Mouse (Mus musculus): ENCODE measurements around the gene Ripply1. TPM values are rescaled to one million over a fixed set of nuclear protein-coding genes. Genes with fewer than 3 reads are reported as not detected.

Ripply1 gene
- polyA plus RNA-seq, 1 experiment from 2014 or later: 0.38 TPM

DNA sequence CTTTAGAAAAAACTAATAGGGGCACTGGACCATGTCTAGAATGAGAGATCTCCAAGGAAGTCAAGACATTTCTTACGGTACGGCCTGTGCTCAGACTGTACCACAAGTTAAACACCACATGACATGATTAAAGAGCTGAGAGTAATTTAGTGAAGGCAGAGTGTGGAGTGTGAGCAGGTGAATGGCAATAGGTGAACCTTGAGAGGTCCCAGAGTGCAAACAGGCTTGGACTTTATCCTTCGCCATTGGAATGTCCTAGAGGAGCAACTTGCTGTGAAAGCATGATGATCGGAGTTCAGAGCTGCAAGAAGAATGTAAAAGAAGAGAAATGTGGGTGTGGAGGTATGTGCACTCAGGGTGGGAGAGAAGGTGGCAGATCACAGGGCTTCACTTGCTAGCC is 23.8 kb upstream of the Ripply1 start:
- Histone ChIP-seq H3K9me3 (no peaks in the 10 kb centered on the region), H3K27ac (replicated peaks) (no peak overlapping the region), H3K27me3 (peaks cover 52% of the 10 kb centered on the region), H3K4me2 (replicated peaks) (no peak overlapping the region), H3K4me1 (no peaks in the 10 kb centered on the region), H3K36me3 (no peaks in the 10 kb centered on the region), H3K9ac (replicated peaks) (no peak overlapping the region), H3K4me3 (no peak overlapping the region)
- 93% methylated on average over 4 of the region's 4 CpGs for WGBS
- ATAC-seq (ENCODE audit: low FRiP score, low read depth): no peak

DNA sequence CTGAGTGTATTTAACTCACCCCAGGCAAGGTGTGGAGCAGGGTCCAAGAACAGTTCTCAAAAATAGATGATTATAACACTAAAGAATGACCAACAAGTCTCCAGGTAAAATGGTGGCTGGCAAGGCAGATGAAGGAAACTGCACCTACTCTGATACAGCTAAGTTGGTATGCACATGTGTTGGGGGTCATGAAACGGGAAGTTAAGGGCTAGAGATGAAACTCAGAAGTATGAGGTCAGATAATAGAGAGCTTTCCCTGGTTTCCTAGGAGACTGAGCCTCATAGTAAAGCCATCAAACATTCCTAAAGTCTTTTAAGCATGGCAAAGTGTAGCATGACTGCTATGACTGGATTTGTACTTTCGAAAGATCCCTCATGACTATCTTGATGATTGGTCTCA is 20.9 kb upstream of the Ripply1 start:
- WGBS: 55% methylated on average over 2 of the region's 2 CpGs
- Histone ChIP-seq H3K9me3 (no peaks in the 10 kb centered on the region), H3K4me2 (replicated peaks) (no peak overlapping the region), H3K9ac (replicated peaks) (no peak overlapping the region), H3K27me3 (peaks cover 44% of the 10 kb centered on the region), H3K36me3 (no peaks in the 10 kb centered on the region), H3K4me1 (no peaks in the 10 kb centered on the region), H3K4me3 (no peak overlapping the region), H3K27ac (replicated peaks) (no peak overlapping the region)
- ATAC-seq (ENCODE audit: low FRiP score, low read depth): no peak

DNA sequence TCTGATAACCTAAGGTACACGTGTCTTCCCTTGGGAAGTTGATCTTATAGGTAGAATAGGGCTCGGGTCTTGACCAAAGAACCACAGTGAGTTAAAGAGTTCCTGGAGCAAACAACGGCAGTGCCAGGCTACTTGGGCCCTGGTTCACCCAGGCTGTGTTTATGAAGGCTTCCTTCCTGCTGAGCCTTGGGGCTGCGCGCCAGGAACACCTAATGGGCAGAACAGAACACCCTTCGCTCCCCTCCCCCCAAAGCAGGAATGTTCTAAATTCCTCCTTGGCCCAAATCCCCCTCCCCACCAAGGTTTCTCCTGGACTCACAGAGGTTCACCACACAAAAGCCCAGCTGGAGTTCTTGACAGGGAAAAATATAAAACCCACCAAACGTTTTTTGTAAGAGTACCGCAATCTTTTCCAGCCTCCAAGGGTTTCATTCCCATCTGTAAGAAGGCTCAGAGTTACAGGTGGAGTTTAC is 18.3 kb upstream of the Ripply1 start, which contains the start of gene Cldn2:
Cldn2 (plus strand) TSS at position 423 of the 473 bp plus-strand sequence.
- no peak within 1 kb of the TSS for H3K9ac ChIP-seq (replicated peaks)
- H3K9me3 ChIP-seq: no peaks in the 10 kb centered on the region
- no peak for ATAC-seq (ENCODE audit: low FRiP score, low read depth)
- peaks cover 44% of the 10 kb centered on the region for H3K27me3 ChIP-seq
- H3K4me1 ChIP-seq: no peaks in the 10 kb centered on the region
- 66% methylated on average over 8 of the region's 8 CpGs for WGBS
- no peaks in the 10 kb centered on the region for H3K36me3 ChIP-seq
- no peak within 1 kb of the TSS for H3K27ac ChIP-seq (replicated peaks)
- H3K4me3 ChIP-seq: no peak within 1 kb of the TSS
- no peak within 1 kb of the TSS for H3K4me2 ChIP-seq (replicated peaks)

DNA sequence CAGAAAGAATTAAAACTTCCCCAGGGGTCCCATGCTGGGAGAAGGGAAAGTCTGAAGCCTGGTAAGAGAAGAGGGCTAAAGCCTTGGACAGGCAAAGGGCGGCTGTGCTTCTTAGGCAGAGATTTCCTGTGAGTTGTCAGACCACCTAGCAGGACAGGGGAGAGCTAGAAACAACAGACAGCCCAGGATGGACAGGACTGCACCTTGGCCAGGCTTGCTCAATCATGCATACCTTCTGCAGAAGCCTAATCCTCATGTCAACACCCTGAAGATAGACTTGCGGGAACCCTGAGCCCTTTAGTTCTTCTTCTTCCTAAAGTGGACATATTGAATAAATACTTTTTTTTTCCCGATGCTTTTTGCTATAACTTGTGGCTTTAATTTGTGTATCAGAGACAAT is 17.8 kb upstream of the Ripply1 start:
- peaks cover 45% of the 10 kb centered on the region for H3K27me3 ChIP-seq

DNA sequence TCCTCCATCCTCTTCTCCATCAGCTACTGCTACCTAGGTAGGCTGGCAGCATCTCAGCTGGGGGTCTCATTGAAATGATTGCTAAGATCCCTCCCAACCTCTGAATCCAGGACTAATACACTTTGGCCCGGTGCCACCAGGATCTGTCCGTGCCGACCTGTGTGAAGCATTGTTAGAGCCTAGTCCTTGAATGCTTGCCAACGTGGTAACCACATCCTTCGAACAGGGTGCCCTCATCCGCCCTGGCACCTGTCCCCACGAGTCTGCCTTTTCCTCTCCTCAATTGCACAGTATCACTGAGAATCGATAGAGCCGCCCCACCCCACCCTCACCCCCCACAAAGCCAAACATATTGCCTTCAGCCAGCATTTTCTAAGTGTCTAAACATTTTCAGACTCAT is 15.7 kb upstream of the Ripply1 start:
- H3K36me3 ChIP-seq: no peaks in the 10 kb centered on the region
- no peak overlapping the region for H3K27ac ChIP-seq (replicated peaks)
- no peak for ATAC-seq (ENCODE audit: low FRiP score, low read depth)
- no peak overlapping the region for H3K4me3 ChIP-seq
- H3K4me1 ChIP-seq: no peaks in the 10 kb centered on the region
- H3K9ac ChIP-seq (replicated peaks): no peak overlapping the region
- H3K4me2 ChIP-seq (replicated peaks): no peak overlapping the region
- H3K9me3 ChIP-seq: no peaks in the 10 kb centered on the region
- H3K27me3 ChIP-seq: peaks cover 38% of the 10 kb centered on the region
- 78% methylated on average over 9 of the region's 9 CpGs for WGBS

More for the DNA sequence above, 17.8 kb upstream of the Ripply1 start:
- H3K4me1 ChIP-seq: no peaks in the 10 kb centered on the region
- no peak for ATAC-seq (ENCODE audit: low FRiP score, low read depth)
- H3K4me3 ChIP-seq: no peak overlapping the region
- WGBS: 78% methylated on average over 3 of the region's 3 CpGs
- H3K9ac ChIP-seq (replicated peaks): no peak overlapping the region
- no peak overlapping the region for H3K4me2 ChIP-seq (replicated peaks)
- H3K9me3 ChIP-seq: no peaks in the 10 kb centered on the region
- no peak overlapping the region for H3K27ac ChIP-seq (replicated peaks)
- H3K36me3 ChIP-seq: no peaks in the 10 kb centered on the region

DNA sequence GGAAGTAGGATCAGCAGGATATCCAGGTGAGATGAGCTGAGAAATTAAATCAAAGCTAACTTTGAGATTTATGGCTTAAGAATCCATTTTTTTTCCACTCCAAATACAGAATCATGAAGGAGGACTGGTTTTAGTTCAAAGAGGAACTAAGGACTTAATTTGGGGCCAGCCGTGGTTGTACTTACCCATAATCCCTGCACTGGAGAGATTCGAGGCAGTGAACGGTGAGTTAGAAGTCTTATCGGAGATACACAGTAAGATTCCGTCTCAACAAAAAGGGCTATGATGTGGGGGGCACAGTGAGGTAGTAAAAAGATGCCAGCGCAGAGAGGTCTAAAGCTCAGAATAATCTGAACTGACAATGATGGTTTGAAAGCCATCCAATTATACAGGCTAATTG is 13.9 kb upstream of the Ripply1 start:
- H3K4me2 ChIP-seq (replicated peaks): no peak overlapping the region
- H3K27me3 ChIP-seq: peaks cover 53% of the 10 kb centered on the region
- 73% methylated on average over 6 of the region's 6 CpGs for WGBS
- no peaks in the 10 kb centered on the region for H3K9me3 ChIP-seq
- H3K9ac ChIP-seq (replicated peaks): no peak overlapping the region
- no peak overlapping the region for H3K4me3 ChIP-seq
- H3K4me1 ChIP-seq: no peaks in the 10 kb centered on the region
- no peak overlapping the region for H3K27ac ChIP-seq (replicated peaks)
- H3K36me3 ChIP-seq: no peaks in the 10 kb centered on the region
- no peak for ATAC-seq (ENCODE audit: low FRiP score, low read depth)

DNA sequence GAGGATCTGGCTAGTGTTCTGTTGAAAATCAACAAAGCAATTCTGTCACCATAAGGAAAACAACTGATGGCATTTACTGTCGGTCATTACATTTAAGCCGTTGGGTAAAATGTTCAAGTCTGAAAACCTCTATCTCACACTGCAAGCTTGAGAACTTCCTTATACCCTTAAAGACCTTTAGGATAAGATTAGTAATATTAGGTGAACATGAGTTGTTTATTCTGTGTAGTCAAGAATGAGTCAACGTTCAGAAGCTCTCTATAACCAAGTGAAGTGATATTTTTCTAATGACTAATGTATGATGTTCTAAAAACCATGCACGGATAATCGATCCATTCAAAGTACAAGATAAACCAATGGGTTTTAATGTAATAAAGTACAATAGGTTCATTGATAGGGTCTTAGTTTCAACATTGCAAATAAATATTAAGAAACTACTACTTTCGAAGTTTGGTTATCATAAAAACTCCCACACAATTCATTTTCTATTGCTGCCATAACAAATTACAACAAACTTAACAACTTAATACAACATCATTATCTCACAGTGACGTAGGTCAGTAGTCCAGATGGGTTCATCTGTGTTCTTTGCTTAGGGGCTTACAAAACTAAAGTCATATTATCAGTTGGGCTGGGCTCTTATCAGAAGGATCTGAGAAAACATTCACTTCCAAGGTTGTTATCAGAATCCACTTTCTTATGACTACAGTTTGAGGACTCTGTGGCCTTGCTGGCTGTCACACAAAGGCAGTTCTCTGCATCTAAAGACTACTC is 12.1 kb upstream of the Ripply1 start:
- no peak overlapping the region for H3K4me3 ChIP-seq
- H3K36me3 ChIP-seq: no peaks in the 10 kb centered on the region
- ATAC-seq (ENCODE audit: low FRiP score, low read depth): no peak
- H3K27ac ChIP-seq (replicated peaks): no peak overlapping the region
- no peak overlapping the region for H3K9ac ChIP-seq (replicated peaks)
- no peaks in the 10 kb centered on the region for H3K9me3 ChIP-seq
- H3K4me2 ChIP-seq (replicated peaks): no peak overlapping the region
- H3K27me3 ChIP-seq: peaks cover 52% of the 10 kb centered on the region
- no peaks in the 10 kb centered on the region for H3K4me1 ChIP-seq
- WGBS: 89% methylated on average over 7 of the region's 7 CpGs

DNA sequence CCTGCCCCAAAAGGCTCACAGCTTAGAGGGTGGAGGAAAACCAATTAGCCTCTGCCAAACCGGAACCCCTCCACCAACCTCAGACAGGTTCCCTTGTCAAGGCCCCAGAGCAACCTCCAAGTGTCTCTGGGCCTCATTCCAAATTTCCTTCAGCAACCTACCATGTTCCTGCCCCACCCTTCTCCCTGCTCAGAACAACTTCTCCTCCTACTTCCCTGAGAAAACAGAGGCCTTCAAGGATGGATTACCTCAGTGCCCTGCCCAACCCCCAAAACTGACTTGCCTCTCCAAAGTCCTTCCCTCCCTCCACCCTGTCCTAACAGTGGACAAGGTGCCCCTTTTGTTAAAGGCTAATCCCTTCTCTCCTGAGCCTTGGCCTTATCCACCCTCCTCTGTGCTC is 3.6 kb upstream of the Ripply1 start:
- Histone ChIP-seq H3K4me1 (peaks cover 7% of the 10 kb centered on the region; the same call in 1 of the 2 replicates), H3K9me3 (no peaks in the 10 kb centered on the region), H3K9ac (replicated peaks) (no peak overlapping the region), H3K27me3 (peaks cover 52% of the 10 kb centered on the region), H3K27ac (replicated peaks) (no peak overlapping the region), H3K4me2 (replicated peaks) (no peak overlapping the region), H3K36me3 (no peaks in the 10 kb centered on the region), H3K4me3 (no peak overlapping the region)
- 47% methylated on average over 1 of the region's 1 CpGs for WGBS
- no peak for ATAC-seq (ENCODE audit: low FRiP score, low read depth)

DNA sequence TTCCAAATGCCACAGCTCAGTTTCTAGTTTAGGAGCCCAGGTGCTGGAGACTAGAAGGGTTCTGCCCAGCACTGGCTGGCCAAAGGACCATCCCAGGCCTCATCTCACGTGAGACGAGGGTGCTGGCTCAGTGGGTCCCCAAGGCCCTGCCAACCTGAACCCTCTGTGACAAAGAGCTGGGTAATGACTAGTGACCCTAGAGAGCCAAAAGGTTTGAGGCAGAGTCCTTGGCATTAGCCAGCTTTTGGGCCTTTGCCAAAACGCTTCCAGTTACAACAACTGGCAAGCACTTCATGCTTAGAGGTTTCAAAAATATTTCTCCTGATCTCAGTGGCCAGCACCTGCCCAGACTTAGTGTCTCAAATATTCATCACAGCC is 881 bp upstream of the Ripply1 start:
- H3K4me2 ChIP-seq (replicated peaks): no peak overlapping the region
- peaks cover 51% of the 10 kb centered on the region for H3K27me3 ChIP-seq
- WGBS: 28% methylated on average over 3 of the region's 3 CpGs
- H3K27ac ChIP-seq (replicated peaks): no peak overlapping the region
- H3K4me1 ChIP-seq: peaks cover 7% of the 10 kb centered on the region; the same call in 1 of the 2 replicates
- H3K4me3 ChIP-seq: no peak overlapping the region
- H3K9me3 ChIP-seq: no peaks in the 10 kb centered on the region
- no peak overlapping the region for H3K9ac ChIP-seq (replicated peaks)
- ATAC-seq (ENCODE audit: low FRiP score, low read depth): peak; percentile 51
- H3K36me3 ChIP-seq: no peaks in the 10 kb centered on the region

DNA sequence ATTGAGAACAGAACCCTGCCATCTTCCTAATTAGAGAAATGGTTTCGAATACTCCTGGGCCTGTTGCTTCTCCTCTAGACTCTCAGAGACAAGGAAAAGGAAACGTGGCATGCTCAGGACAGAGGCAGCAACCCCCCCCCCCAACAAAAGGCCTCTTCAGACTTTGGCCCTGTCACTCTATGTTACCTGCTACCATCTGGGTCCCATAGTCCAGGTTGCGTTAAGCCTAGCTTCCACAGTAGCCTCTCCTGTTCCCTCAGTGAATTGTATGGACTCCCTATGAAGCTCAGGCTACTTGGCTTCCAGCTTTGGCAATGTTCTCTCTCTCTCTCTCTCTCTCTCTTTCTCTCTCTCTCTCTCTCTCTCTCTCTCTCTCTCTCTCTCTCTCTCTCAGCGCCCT is 590 bp downstream of the Ripply1 start:
- Histone ChIP-seq H3K4me3 (no peak overlapping the region), H3K27ac (replicated peaks) (no peak overlapping the region), H3K4me2 (replicated peaks) (no peak overlapping the region), H3K4me1 (peaks cover 7% of the 10 kb centered on the region; the same call in 1 of the 2 replicates), H3K27me3 (peaks cover 49% of the 10 kb centered on the region), H3K9ac (replicated peaks) (no peak overlapping the region), H3K36me3 (no peaks in the 10 kb centered on the region), H3K9me3 (no peaks in the 10 kb centered on the region)
- no peak for ATAC-seq (ENCODE audit: low FRiP score, low read depth)
- 81% methylated on average over 4 of the region's 4 CpGs for WGBS

DNA sequence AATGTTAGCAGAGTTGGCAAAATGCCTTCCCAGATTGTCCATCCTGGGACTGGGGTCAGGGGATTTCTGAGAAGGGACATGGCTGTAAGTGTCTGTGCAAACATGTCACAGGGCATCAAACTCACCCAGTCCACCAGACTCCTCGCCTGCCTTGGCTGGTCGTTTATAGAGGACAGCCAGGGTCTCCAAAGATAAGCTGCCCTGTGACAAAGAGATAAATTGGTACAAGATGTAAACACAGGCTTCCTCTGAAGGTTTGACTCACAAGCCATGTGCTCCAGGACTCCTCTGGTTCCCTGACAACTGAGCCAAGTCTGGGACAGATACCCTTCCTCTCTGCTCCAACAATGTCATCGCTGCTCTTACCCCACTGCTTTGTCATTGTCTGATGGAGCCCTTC is 1.2 kb downstream of the Ripply1 start:
- H3K27ac ChIP-seq (replicated peaks): no peak overlapping the region
- H3K4me2 ChIP-seq (replicated peaks): no peak overlapping the region
- no peak overlapping the region for H3K9ac ChIP-seq (replicated peaks)
- H3K4me1 ChIP-seq: peaks cover 7% of the 10 kb centered on the region; the same call in 1 of the 2 replicates
- H3K4me3 ChIP-seq: no peak overlapping the region
- no peaks in the 10 kb centered on the region for H3K36me3 ChIP-seq
- H3K9me3 ChIP-seq: no peaks in the 10 kb centered on the region
- no peak for ATAC-seq (ENCODE audit: low FRiP score, low read depth)
- H3K27me3 ChIP-seq: peaks cover 52% of the 10 kb centered on the region
- 71% methylated on average over 3 of the region's 3 CpGs for WGBS

DNA sequence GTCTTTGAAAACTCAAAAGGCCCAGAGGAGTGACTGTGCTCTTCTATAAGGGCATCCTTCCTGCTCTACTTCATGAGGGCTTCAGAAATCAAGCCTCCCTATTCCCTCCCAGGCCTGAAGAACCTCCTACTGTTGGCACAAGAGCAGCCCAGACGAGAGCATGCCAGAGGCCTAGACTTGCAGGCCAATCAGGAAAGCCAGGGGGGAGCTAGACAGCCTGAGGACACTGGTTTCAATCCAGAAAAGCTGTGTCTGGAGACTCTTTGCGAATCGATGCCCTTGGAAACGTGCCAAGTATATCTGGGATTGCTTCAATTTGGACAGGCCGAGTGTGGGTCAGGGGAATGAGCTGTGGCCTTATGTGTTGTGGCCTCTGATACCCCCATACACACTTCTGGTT is 2.8 kb downstream of the Ripply1 start:
- Histone ChIP-seq H3K4me1 (peaks cover 7% of the 10 kb centered on the region; the same call in 1 of the 2 replicates), H3K27ac (replicated peaks) (no peak overlapping the region), H3K4me2 (replicated peaks) (no peak overlapping the region), H3K27me3 (peaks cover 54% of the 10 kb centered on the region), H3K9me3 (no peaks in the 10 kb centered on the region), H3K36me3 (no peaks in the 10 kb centered on the region), H3K9ac (replicated peaks) (no peak overlapping the region), H3K4me3 (no peak overlapping the region)
- 80% methylated on average over 5 of the region's 5 CpGs for WGBS
- no peak for ATAC-seq (ENCODE audit: low FRiP score, low read depth)

All from midbrain, embryonic 12.5 days (tissue).